Mouse (Mus musculus): ENCODE data around the gene Ncor1. TPM values are rescaled to one million over a fixed set of nuclear protein-coding genes. Genes with fewer than 3 reads are reported as not detected.
"Not testable (repeated sequence)": the region's sequence is repeated elsewhere in the genome, so short reads cannot be mapped to it uniquely, and the experiment has no call there.

The Ncor1 gene
- total RNA-seq, 1 experiment from 2014 or later = 551 TPM

DNA sequence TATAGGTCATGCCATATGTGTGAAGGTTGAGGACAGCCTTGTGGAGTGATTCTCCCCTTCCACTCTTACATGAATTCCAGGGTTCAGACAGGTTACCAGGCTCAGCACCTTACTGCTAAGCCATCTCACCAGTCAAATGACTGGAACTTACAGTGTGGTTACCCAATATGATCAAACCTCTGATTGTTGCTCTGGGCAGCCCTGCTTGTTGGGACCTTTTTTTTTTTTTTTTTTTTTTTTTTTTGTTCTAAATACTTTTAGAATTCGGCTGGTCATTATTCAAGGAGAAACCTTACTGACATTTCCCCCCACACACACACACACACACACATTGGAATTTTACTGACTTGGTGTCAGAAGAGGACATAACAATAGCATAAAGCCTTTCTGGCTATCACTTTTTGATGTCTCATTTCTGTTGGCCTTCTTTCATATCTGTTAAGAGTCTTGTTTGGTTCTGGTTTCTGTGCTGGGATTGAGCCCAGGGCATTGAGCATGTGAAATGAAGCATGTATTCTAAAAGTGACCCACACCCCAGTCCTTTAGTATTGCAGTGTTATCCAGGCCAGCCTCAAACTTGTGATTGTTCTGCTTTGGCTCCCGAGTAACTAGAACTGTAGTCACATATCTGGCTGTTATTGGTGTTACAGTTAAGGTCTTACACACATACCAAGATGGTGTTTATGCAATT lies 5.0 kb upstream of the Ncor1 start:
- ATAC-seq (ENCODE audit: extremely low read depth, insufficient number of reproducible peaks, low FRiP score, poor library complexity, severe bottlenecking) = no peak

GRCm38 (mm10) chr11:62462529-62462928 lies 4.2 kb upstream of the Ncor1 start:
- ATAC-seq (ENCODE audit: extremely low read depth, insufficient number of reproducible peaks, low FRiP score, poor library complexity, severe bottlenecking) = not testable (repeated sequence)

GRCm38 (mm10) chr11:62458780-62459179 lies 439 bp upstream of the Ncor1 start:
- ATAC-seq (ENCODE audit: extremely low read depth, insufficient number of reproducible peaks, low FRiP score, poor library complexity, severe bottlenecking) = no peak

- ATAC-seq (ENCODE audit: extremely low read depth, insufficient number of reproducible peaks, low FRiP score, poor library complexity, severe bottlenecking) = no peak
Observed at GRCm38 (mm10) chr11:62457891-62458270, 460 bp downstream of the Ncor1 start.

DNA sequence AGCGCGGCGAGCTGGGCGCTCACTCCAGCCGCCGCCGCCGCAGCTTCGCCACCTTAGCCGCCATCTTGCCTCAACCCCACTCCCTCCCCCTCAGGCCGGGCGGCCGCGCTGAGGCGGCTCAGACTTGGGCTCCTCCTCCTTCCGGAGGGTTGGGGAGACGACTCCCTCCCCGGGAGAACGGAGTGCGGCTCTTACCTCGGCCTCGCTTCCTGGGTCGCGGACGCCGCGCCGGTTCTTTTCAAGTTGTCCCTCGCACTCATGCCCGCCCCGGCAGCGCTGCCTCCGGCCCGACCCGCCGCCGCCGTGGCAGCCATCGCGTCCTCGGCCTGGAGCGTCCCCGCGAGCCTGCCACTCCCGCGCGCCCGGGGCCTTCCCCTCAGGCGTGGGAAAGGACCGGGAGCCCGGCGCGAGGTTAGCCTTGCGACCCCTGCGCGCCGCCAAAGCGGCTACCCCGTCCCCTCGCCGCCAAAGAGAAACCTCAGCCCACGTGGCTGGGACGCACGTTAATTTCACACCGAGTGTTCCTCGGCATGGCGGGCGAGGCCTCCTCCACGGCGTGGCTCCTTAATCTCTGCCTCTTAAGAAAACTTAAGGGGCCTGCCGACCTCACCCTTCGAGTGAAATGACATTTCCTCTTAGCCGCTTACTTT lies 975 bp downstream of the Ncor1 start:
- ATAC-seq (ENCODE audit: extremely low read depth, insufficient number of reproducible peaks, low FRiP score, poor library complexity, severe bottlenecking) = peak; percentile 92

GRCm38 (mm10) chr11:62456483-62457172 lies 1.7 kb downstream of the Ncor1 start:
- ATAC-seq (ENCODE audit: extremely low read depth, insufficient number of reproducible peaks, low FRiP score, poor library complexity, severe bottlenecking) = peak; percentile 30; the same call in 1 of the 2 replicates

GRCm38 (mm10) chr11:62456021-62456482 lies 2.3 kb downstream of the Ncor1 start:
- no peak for ATAC-seq (ENCODE audit: extremely low read depth, insufficient number of reproducible peaks, low FRiP score, poor library complexity, severe bottlenecking)

- ATAC-seq (ENCODE audit: extremely low read depth, insufficient number of reproducible peaks, low FRiP score, poor library complexity, severe bottlenecking) = no peak
Observed at GRCm38 (mm10) chr11:62455193-62455592, 3.1 kb downstream of the Ncor1 start.

- no peak for ATAC-seq (ENCODE audit: extremely low read depth, insufficient number of reproducible peaks, low FRiP score, poor library complexity, severe bottlenecking)
Observed at GRCm38 (mm10) chr11:62448971-62449370, 9.4 kb downstream of the Ncor1 start.

GRCm38 (mm10) chr11:62445799-62446198 lies 12.5 kb downstream of the Ncor1 start:
- no peak for ATAC-seq (ENCODE audit: extremely low read depth, insufficient number of reproducible peaks, low FRiP score, poor library complexity, severe bottlenecking)

- ATAC-seq (ENCODE audit: extremely low read depth, insufficient number of reproducible peaks, low FRiP score, poor library complexity, severe bottlenecking) = no peak
Observed at GRCm38 (mm10) chr11:62440670-62441315, 17.5 kb downstream of the Ncor1 start.

DNA sequence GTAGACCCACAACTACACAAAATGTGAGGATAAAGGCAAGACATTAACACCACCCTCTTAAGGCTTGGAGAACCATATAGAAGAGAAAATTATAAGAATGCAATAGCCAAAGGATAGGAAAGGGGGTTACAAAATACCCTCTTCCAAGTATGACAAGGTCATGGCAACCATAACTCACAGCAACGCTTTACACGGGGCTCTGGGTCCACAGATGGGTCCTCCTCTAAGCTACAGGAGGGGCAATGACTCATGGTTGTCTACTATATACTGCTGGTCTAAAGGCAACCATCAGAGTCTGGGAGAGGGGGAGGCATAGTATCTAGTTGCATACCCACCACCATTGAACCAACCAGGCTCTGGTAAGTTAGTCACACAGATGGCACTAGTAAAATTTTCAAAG lies 26.1 kb downstream of the Ncor1 start:
- ATAC-seq (ENCODE audit: extremely low read depth, insufficient number of reproducible peaks, low FRiP score, poor library complexity, severe bottlenecking) = no peak

DNA sequence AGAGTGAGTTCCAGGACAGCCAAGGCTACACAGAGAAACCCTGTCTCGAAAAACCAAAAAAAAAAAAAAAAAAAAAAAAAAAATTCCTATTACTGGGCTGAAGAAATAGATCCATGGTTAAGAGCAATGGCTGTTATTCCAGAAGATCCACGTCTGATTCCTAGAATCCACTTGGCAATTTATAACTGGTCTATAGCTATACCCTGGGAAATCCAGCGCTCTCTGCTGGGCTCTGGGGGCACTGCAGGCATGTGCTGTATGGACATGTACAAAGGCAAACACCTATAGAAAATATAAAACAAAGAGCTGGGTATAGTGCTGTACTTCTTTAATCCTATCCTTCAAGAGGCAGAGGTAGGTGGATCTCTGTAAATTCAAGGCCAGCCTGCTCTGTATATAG lies 31.2 kb downstream of the Ncor1 start:
- ATAC-seq (ENCODE audit: extremely low read depth, insufficient number of reproducible peaks, low FRiP score, poor library complexity, severe bottlenecking) = 0 out of 2 replicates have a peak, but pooled peaks have one; percentile 41

- no peak for ATAC-seq (ENCODE audit: extremely low read depth, insufficient number of reproducible peaks, low FRiP score, poor library complexity, severe bottlenecking)
Observed at GRCm38 (mm10) chr11:62426266-62426665, 32.1 kb downstream of the Ncor1 start.

GRCm38 (mm10) chr11:62424525-62424924 lies 33.8 kb downstream of the Ncor1 start:
- ATAC-seq (ENCODE audit: extremely low read depth, insufficient number of reproducible peaks, low FRiP score, poor library complexity, severe bottlenecking) = no peak

DNA sequence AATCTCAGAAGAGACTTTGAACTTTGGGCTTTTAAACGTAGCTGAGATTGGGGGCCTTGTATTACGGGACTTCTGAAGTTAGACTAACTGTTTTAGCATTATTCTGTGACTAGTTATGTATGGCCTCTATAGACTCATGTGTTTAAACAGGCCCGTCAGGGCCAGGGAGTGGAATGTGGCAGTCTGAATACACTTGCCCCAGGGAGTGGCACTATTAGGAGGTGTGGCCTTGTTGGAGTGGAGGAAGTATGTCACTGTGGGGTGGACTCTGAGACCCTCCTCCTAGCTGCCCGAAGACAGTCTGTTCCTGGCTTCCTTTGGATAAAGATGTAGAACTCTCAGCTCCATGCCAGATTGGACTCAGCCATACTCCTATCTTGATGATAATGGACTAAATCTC lies 43.3 kb downstream of the Ncor1 start:
- ATAC-seq (ENCODE audit: extremely low read depth, insufficient number of reproducible peaks, low FRiP score, poor library complexity, severe bottlenecking) = no peak

DNA sequence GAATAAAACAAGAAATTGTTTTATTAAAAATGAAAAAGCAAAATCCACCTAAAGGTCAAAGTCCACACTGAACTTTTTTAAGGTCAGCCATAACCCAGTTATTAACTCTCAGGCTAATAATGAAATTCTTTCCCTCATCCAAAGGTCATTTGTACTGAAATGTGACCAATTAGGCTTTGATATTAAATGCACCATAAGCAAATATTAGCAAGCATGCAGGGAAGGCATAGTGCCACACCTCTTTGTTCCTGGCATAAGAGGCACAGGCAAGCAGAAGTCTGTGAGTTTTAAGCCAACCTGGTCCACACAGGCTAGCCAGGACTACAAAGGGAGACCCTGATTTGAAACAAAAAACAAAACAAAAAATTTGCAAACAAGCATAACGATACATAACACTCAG lies 48.7 kb downstream of the Ncor1 start:
- no peak for ATAC-seq (ENCODE audit: extremely low read depth, insufficient number of reproducible peaks, low FRiP score, poor library complexity, severe bottlenecking)

DNA sequence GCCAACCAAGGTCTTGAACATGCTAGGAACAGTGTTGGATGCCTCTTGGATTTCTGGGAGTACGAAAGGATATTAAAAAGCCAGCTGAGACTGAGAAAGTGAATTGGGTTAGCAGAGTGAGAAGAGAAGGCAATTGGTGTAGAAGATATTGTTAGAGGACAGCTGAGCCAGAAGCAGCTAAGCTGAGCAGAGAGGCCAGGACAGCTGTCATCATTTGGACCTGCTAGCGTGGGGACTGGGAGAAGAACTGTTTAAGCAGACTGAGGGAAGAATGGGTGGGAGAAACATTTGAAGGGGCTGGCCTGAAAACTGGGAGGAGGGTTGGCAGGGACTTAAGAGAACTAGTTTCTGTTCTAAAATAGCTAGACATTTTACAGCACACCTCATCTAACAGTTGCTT lies 49.5 kb downstream of the Ncor1 start:
- no peak for ATAC-seq (ENCODE audit: extremely low read depth, insufficient number of reproducible peaks, low FRiP score, poor library complexity, severe bottlenecking)

GRCm38 (mm10) chr11:62396405-62396804 lies 61.9 kb downstream of the Ncor1 start:
- 0 out of 2 replicates have a peak, but pooled peaks have one; percentile 39 for ATAC-seq (ENCODE audit: extremely low read depth, insufficient number of reproducible peaks, low FRiP score, poor library complexity, severe bottlenecking)

DNA sequence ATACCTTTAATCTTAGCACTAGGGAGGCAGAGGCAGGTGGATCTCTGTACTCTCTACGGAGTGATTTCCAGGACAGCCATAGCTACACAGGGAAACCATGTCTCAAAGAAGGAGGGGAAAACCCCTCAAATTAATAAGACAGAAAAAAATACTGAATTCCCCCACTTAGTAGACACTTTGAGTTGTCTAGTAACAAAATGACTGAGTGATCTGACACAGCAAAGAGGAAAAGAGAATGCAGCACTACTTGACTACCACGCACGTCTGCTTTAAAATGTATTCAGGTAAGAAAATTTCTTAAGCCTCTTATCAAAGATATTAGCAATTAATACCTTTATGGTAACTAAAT lies 70.0 kb downstream of the Ncor1 start:
- ATAC-seq (ENCODE audit: extremely low read depth, insufficient number of reproducible peaks, low FRiP score, poor library complexity, severe bottlenecking) = no peak

All from neutrophil, adult 5-6 weeks (primary cell).